Mouse (Mus musculus) ES-E14 (cell line): ENCODE results near the gene Nanos3.

Experiments used
- CHD2 ChIP-seq: IDR thresholded peaks from 2 replicates; pipeline ENCODE4 v1.6.1; 2014; ENCODE audit warnings: mild to moderate bottlenecking, low read depth, low read length, inconsistent platforms
- HCFC1 ChIP-seq: IDR thresholded peaks from 2 replicates; pipeline ENCODE4 v1.6.1; 2012; ENCODE audit warnings: low read length, inconsistent platforms, borderline replicate concordance; ENCODE audit not compliant: insufficient read depth
- ZNF384 ChIP-seq: IDR thresholded peaks from 2 replicates; pipeline ENCODE4 v1.6.1; 2012; ENCODE audit warnings: low read depth, low read length, inconsistent platforms

DNA sequence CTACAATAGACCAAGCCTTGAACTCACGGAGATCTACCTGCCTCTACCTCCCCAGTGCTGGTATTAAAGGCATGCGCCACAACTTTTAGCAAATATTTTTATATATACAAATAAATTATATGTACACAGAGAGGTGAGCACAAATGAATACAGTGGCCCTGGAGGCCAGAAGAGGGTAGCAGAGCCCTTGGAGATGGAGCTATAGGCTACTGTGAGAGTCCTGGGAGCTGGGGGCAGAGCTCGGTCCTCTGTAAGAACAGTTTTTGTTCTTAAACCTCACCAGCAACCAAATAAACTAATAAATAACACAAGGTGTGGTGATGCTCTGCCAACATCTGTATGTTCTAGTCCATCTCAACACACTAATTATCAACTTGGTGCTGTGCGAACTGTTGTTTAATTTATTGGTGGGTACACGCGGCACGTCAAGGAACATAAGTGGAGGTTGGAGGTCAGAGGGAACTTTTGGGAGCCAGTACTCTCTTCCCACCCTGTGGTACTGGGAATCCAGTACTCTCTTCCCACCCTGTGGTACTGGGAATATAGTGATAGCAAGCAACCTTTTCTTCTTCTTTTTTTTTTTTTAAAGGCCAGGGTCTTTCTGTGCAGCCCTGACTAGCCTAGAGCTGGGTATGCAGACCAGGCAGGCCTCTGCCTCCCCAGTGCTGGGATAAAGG lies 5.3 kb upstream of the Nanos3 start:
- TF ChIP-seq CHD2, result no peak
- peak; percentile 56; the same call in 1 of the 2 replicates for TF ChIP-seq ZNF384
- no peak for TF ChIP-seq HCFC1
